Mouse (Mus musculus) liver, embryonic 11.5 days (tissue): ENCODE data around the gene Syn3. TPM values are rescaled to one million over a fixed set of nuclear protein-coding genes. Genes with fewer than 3 reads are reported as not detected.

Source experiments
- ATAC-seq: fragments of 200-750 bp; cut with Nextera tagmentation; replicated peaks from 2 replicates; pipeline ENCODE4 v1.8.0; 2017; ENCODE audit warnings: moderate number of reproducible peaks, mild to moderate bottlenecking, moderate TSS enrichment, moderate library complexity; ENCODE audit not compliant: low FRiP score
- DNase-seq: peaks from one replicate; pipeline ENCODE4 v3.0.0-alpha.2; 2017; ENCODE audit warnings: low spot score
- H3K27ac ChIP-seq: fragments of 300-500 bp; sonication (generic); 2 replicates; pipeline ENCODE4 v1.5.1; 2014; ENCODE audit warnings: mild to moderate bottlenecking, low read depth, low read length, control low read depth
- H3K27me3 ChIP-seq: fragments of 300-500 bp; sonication (generic); replicated peaks from 2 replicates; pipeline ENCODE4 v1.6.1; 2014; ENCODE audit warnings: low read length, mixed read lengths; ENCODE audit not compliant: control insufficient read depth, insufficient read depth
- H3K36me3 ChIP-seq: fragments of 300-500 bp; sonication (generic); 2 replicates; pipeline ENCODE4 v1.6.1; 2014; ENCODE audit warnings: mild to moderate bottlenecking, low read length, moderate library complexity, mixed read lengths; ENCODE audit not compliant: control insufficient read depth, insufficient read depth
- H3K4me1 ChIP-seq: fragments of 300-500 bp; sonication (generic); replicated peaks from 2 replicates; pipeline ENCODE4 v1.6.1; 2014; ENCODE audit warnings: low read length, mixed read lengths; ENCODE audit not compliant: control insufficient read depth, insufficient read depth
- H3K4me2 ChIP-seq: fragments of 300-500 bp; sonication (generic); 2 replicates; pipeline ENCODE4 v1.6.1; 2014; ENCODE audit warnings: mild to moderate bottlenecking, control low read depth, moderate library complexity
- H3K4me3 ChIP-seq: fragments of 300-500 bp; sonication (generic); 2 replicates; pipeline ENCODE4 v1.5.1; 2014; ENCODE audit warnings: low read depth, low read length, control low read depth
- H3K9ac ChIP-seq: fragments of 300-500 bp; sonication (generic); 2 replicates; pipeline ENCODE4 v1.6.1; 2014; ENCODE audit warnings: low read depth, low read length, control low read depth
- H3K9me3 ChIP-seq: fragments of 300-500 bp; sonication (generic); 2 replicates; pipeline ENCODE4 v1.6.1; 2016; ENCODE audit warnings: low read length, inconsistent platforms, mixed read lengths; ENCODE audit not compliant: control insufficient read depth
- WGBS: fragments of 180-500 bp; shearing (Covaris S2); extraction: QIAGEN DNeasy Blood & Tissue Kit; methylation state at CpG from one replicate; pipeline ENCODE4 v1.1.7; 2014; 5-methylcytosine and 5-hydroxymethylcytosine counted together
- polyA plus RNA-seq: library from polyadenylated mRNA; unstranded; fragments of >200 nt; fragmentation: Nextera tagmentation; extraction: Ambion mirVana; gene quantifications from 2 replicates; pipeline ENCODE4 v1.2.1, GENCODE M21; 2014

Gene Syn3
- polyA plus RNA-seq, 1 experiment from 2014 or later, result 0.58 TPM

- H3K27ac ChIP-seq, result peak overlapping the region; percentile 28; the same call in 1 of the 2 replicates
- H3K9ac ChIP-seq, result no peak overlapping the region
- no peak overlapping the region for H3K4me2 ChIP-seq
- no peaks in the 10 kb centered on the region for H3K36me3 ChIP-seq
- H3K9me3 ChIP-seq, result no peaks in the 10 kb centered on the region
- no peak overlapping the region for H3K4me3 ChIP-seq
- WGBS, result 47% methylated on average over 5 of the region's 5 CpGs
- no peak; the same call in 1 of the 2 replicates for ATAC-seq
- peaks cover 8% of the 10 kb centered on the region for H3K4me1 ChIP-seq
- DNase-seq, result no peak
- no peaks in the 10 kb centered on the region for H3K27me3 ChIP-seq
These were observed 141.7 kb downstream of the Syn3 start for GRCm38 (mm10) chr10:86356819-86357563.

DNA sequence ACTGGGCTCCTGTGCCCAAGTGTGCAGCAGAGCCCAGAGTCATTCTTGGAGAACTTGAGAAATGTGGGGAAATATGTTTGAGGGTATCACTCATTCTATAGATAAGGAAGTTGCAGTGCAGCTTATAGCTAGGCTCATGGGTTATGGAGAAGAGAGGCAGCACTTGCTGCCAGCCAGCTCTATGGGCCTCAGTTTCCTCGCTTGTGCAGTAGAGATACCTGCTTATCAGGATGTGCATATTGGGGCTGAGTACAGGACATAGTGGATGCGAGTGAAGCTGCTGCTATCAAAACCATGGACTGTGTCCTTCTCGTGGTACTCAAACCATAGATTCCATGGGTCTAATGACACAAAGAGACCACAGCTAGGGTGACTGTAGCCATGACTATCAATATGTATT lies 146.2 kb downstream of the Syn3 start:
- no peaks in the 10 kb centered on the region for H3K27me3 ChIP-seq
- no peaks in the 10 kb centered on the region for H3K9me3 ChIP-seq
- H3K27ac ChIP-seq, result peak overlapping the region; percentile 78
- H3K4me2 ChIP-seq, result no peak overlapping the region
- 51% methylated on average over 3 of the region's 3 CpGs for WGBS
- H3K4me1 ChIP-seq, result peaks cover 23% of the 10 kb centered on the region
- peak overlapping the region; percentile 49; the same call in 1 of the 2 replicates for H3K9ac ChIP-seq
- peak; percentile 95 for ATAC-seq
- H3K4me3 ChIP-seq, result no peak overlapping the region
- H3K36me3 ChIP-seq, result no peaks in the 10 kb centered on the region
- no peak for DNase-seq

DNA sequence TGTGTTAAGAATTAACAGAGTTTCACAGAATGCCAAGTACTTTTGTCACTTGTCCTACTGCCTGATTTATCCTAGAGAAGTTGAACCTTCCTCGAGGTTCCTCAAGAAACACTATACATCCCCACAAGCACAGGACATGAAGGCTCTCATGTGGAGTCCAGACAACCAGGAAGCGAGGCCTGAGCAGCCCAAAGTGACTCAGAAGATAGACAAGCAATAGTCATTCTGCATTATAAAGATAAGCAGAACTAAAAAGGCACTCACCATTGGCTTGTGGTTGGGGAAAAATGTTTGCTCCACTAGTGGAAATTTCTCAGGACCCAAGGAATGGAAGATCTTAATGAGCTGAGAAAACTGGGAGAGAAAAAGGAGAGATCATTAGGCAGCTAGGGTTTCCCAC lies 147.4 kb downstream of the Syn3 start:
- Histone ChIP-seq H3K4me3 (no peak overlapping the region), H3K4me1 (peaks cover 19% of the 10 kb centered on the region), H3K36me3 (no peaks in the 10 kb centered on the region), H3K4me2 (no peak overlapping the region), H3K27me3 (no peaks in the 10 kb centered on the region), H3K9ac (no peak overlapping the region; the same call in 1 of the 2 replicates), H3K9me3 (no peaks in the 10 kb centered on the region), H3K27ac (peak overlapping the region; percentile 78)
- ATAC-seq, result peak; percentile 62
- DNase-seq, result no peak
- 43% methylated on average over 2 of the region's 2 CpGs for WGBS

DNA sequence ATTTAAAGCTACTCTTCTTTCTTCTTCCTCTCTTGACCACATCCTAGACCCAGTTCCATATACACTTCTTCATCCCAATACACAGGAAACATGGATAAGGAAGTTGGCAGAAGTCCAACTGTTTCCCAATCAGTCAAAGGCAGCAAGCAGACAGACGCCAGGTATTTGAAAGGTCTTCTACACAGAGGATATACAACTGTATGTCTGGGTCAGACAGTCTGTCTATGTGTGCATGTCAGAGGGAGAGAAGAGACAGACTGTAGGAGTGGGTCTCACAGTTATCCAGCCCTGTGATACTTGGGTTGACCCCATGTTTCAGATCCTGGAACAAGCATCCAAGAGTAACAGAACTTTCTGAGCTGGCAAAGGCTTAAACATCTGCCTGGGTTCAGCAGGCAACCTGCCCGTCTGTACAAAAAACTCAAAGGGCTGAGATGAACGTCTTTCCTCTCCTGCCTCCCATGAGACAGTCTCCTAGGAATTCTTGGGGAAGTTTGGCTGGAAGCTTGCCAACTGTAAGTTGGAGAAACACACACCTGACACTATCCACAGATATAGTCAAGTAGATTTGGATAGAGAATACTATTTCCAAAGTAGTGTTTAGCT lies 152.4 kb downstream of the Syn3 start:
- Histone ChIP-seq H3K27ac (no peak overlapping the region), H3K4me3 (no peak overlapping the region), H3K4me1 (peaks cover 34% of the 10 kb centered on the region), H3K4me2 (no peak overlapping the region), H3K9ac (no peak overlapping the region), H3K9me3 (no peaks in the 10 kb centered on the region), H3K27me3 (no peaks in the 10 kb centered on the region), H3K36me3 (no peaks in the 10 kb centered on the region)
- 52% methylated on average over 3 of the region's 3 CpGs for WGBS
- ATAC-seq, result no peak
- no peak for DNase-seq

- DNase-seq (no peak), ATAC-seq (no peak)
- no peaks in the 10 kb centered on the region for H3K36me3 ChIP-seq
- H3K27me3 ChIP-seq, result no peaks in the 10 kb centered on the region
- H3K9me3 ChIP-seq, result no peaks in the 10 kb centered on the region
- no peak overlapping the region for H3K9ac ChIP-seq
- 92% methylated on average over 9 of the region's 9 CpGs for WGBS
- H3K4me1 ChIP-seq, result peaks cover 34% of the 10 kb centered on the region
- H3K4me3 ChIP-seq, result no peak overlapping the region
- H3K27ac ChIP-seq, result no peak overlapping the region
- no peak overlapping the region for H3K4me2 ChIP-seq
These were observed 153.1 kb downstream of the Syn3 start for GRCm38 (mm10) chr10:86345645-86346044.

- WGBS, result 91% methylated on average over 6 of the region's 6 CpGs
- H3K27me3 ChIP-seq, result no peaks in the 10 kb centered on the region
- DNase-seq, result no peak
- H3K27ac ChIP-seq, result no peak overlapping the region
- H3K36me3 ChIP-seq, result no peaks in the 10 kb centered on the region
- peaks cover 40% of the 10 kb centered on the region for H3K4me1 ChIP-seq
- no peak overlapping the region for H3K4me2 ChIP-seq
- no peak overlapping the region for H3K4me3 ChIP-seq
- ATAC-seq, result no peak
- H3K9ac ChIP-seq, result no peak overlapping the region
- no peaks in the 10 kb centered on the region for H3K9me3 ChIP-seq
These were observed 154.0 kb downstream of the Syn3 start for GRCm38 (mm10) chr10:86344654-86345053.

GRCm38 (mm10) chr10:86343931-86344330 lies 154.8 kb downstream of the Syn3 start:
- WGBS, result 84% methylated on average over 7 of the region's 7 CpGs
- peaks cover 41% of the 10 kb centered on the region for H3K4me1 ChIP-seq
- H3K4me3 ChIP-seq, result no peak overlapping the region
- H3K27me3 ChIP-seq, result no peaks in the 10 kb centered on the region
- H3K9ac ChIP-seq, result no peak overlapping the region
- H3K27ac ChIP-seq, result no peak overlapping the region; the same call in 1 of the 2 replicates
- ATAC-seq (no peak), DNase-seq (no peak)
- no peaks in the 10 kb centered on the region for H3K36me3 ChIP-seq
- no peak overlapping the region for H3K4me2 ChIP-seq
- no peaks in the 10 kb centered on the region for H3K9me3 ChIP-seq

GRCm38 (mm10) chr10:86343362-86343761 lies 155.3 kb downstream of the Syn3 start:
- ATAC-seq (no peak), DNase-seq (no peak)
- Histone ChIP-seq H3K9ac (no peak overlapping the region), H3K4me3 (no peak overlapping the region), H3K4me2 (no peak overlapping the region), H3K27me3 (no peaks in the 10 kb centered on the region), H3K27ac (peak overlapping the region; percentile 67), H3K4me1 (peaks cover 41% of the 10 kb centered on the region), H3K36me3 (no peaks in the 10 kb centered on the region), H3K9me3 (no peaks in the 10 kb centered on the region)
- 86% methylated on average over 6 of the region's 6 CpGs for WGBS

DNA sequence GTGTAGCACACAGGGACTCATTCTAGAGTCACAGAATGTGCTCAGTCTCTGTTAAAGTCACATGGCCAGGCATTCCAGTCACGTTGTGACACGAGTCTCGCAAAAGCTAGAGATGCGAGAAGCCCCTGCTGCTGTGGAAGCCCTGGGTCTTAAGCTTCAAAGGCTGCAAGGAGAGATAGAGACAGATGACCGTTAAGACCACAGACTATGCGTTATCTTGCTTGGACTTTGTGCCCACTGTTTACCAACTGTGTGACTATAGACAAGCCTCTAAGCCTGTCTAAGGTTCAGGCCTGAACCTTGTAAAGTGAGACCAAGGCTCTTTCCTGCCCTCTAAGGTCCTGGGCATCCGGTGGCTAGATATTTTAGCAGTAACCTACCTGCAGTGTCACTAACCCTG lies 156.0 kb downstream of the Syn3 start:
- no peak for DNase-seq
- H3K4me1 ChIP-seq, result peaks cover 41% of the 10 kb centered on the region
- ATAC-seq, result peak; percentile 78
- H3K27me3 ChIP-seq, result no peaks in the 10 kb centered on the region
- H3K9ac ChIP-seq, result 0 out of 2 replicates have a peak overlapping the region, but pooled peaks have one; percentile 13
- peak overlapping the region; percentile 67 for H3K27ac ChIP-seq
- no peak overlapping the region for H3K4me3 ChIP-seq
- H3K36me3 ChIP-seq, result no peaks in the 10 kb centered on the region
- H3K4me2 ChIP-seq, result no peak overlapping the region
- WGBS, result 39% methylated on average over 7 of the region's 7 CpGs
- H3K9me3 ChIP-seq, result no peaks in the 10 kb centered on the region
